Mouse (Mus musculus) forebrain, embryonic 15.5 days (tissue): ENCODE results near the gene B3gat3. TPM values are rescaled to one million over a fixed set of nuclear protein-coding genes. Genes with fewer than 3 reads are reported as not detected.
"Not testable (repeated sequence)": the region's sequence is repeated elsewhere in the genome, so short reads cannot be mapped to it uniquely, and the experiment has no call there.

Experiments used
- ATAC-seq: fragments of 200-750 bp; cut with Nextera tagmentation; replicated peaks from 2 replicates; pipeline ENCODE4 v1.8.0; 2017; ENCODE audit warnings: mild to moderate bottlenecking, moderate TSS enrichment, moderate library complexity
- H3K27ac ChIP-seq: fragments of 300-500 bp; sonication (generic); replicated peaks from 2 replicates; pipeline ENCODE4 v1.5.1; 2015; ENCODE audit warnings: mild to moderate bottlenecking, inconsistent platforms
- H3K27me3 ChIP-seq: fragments of 300-500 bp; sonication (generic); 2 replicates; pipeline ENCODE4 v1.6.1; 2015; ENCODE audit warnings: inconsistent platforms
- H3K36me3 ChIP-seq: fragments of 300-500 bp; sonication (generic); 2 replicates; pipeline ENCODE4 v1.6.1; 2015; ENCODE audit warnings: mild to moderate bottlenecking, inconsistent platforms
- H3K4me1 ChIP-seq: fragments of 300-500 bp; sonication (generic); 2 replicates; pipeline ENCODE4 v1.6.1; 2015; ENCODE audit warnings: inconsistent platforms
- H3K4me2 ChIP-seq: fragments of 300-500 bp; sonication (generic); replicated peaks from 2 replicates; pipeline ENCODE4 v1.6.1; 2015; ENCODE audit warnings: mild to moderate bottlenecking, inconsistent platforms
- H3K4me3 ChIP-seq: fragments of 300-500 bp; sonication (generic); 2 replicates; pipeline ENCODE4 v1.5.1; 2015; ENCODE audit warnings: mild to moderate bottlenecking, inconsistent platforms
- H3K9ac ChIP-seq: fragments of 300-500 bp; sonication (generic); replicated peaks from 2 replicates; pipeline ENCODE4 v1.6.1; 2015; ENCODE audit warnings: mild to moderate bottlenecking, inconsistent platforms
- H3K9me3 ChIP-seq: fragments of 300-500 bp; sonication (generic); 2 replicates; pipeline ENCODE4 v1.6.1; 2016; ENCODE audit warnings: inconsistent platforms
- WGBS: fragments of 180-500 bp; shearing (Covaris S2); methylation state at CpG from one replicate; pipeline ENCODE4 v1.1.7; 2015; ENCODE audit warnings: mixed read lengths; 5-methylcytosine and 5-hydroxymethylcytosine counted together
- polyA plus RNA-seq: library from polyadenylated mRNA; unstranded; fragments of >200 nt; fragmentation: Nextera tagmentation; extraction: Ambion mirVana; gene quantifications from 2 replicates; pipeline ENCODE4 v1.2.1, GENCODE M21; 2015

B3gat3 gene
- polyA plus RNA-seq, 1 experiment from 2014 or later, result 81.0 TPM

DNA sequence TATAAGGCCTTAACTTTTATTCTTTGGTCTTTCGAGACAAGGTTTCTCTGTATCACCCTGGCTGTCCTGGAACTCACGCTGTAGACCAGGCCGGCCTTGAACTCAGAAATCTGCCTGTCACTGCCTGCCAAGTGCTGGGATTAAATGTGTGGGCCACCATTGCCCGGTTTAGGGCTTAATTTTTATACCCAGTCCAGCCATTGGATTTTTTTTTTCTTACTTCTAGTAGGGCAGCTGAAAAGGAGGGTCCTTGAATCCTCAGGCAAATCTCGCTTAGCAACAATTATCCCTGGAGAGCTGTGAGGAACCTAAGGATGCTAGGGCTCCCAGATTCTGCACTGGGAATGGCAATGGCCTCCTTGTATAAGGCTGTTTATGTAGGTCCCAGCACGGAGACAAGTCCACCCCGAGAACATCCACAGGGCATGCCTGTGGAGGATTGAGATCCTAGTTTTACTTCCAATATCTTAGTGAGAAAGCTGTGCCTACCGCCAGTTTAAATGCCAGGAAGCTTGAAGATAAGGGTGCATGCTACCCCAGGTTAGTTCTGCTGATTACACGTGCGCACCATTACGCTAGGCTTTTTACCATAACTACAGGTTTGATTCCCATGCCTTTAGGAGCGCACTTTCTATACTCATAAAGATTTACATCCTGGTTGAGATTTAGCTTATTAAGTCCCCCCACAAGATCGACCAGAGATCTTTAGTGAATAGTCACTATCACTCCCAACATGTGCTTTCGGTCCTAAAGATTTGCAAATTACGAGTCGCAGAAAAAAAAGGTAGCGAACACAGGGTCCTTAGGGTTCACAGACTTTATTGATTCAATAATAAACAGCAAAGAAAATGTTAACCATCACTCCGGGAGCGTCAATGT lies 32.4 kb upstream of the B3gat3 start:
- peaks cover 26% of the 10 kb centered on the region for H3K4me1 ChIP-seq
- peak overlapping the region; percentile 85 for H3K4me2 ChIP-seq
- no peak for ATAC-seq
- H3K36me3 ChIP-seq, result peaks cover 11% of the 10 kb centered on the region; the same call in 1 of the 2 replicates
- peak overlapping the region; percentile 91 for H3K27ac ChIP-seq
- no peaks in the 10 kb centered on the region for H3K9me3 ChIP-seq
- H3K4me3 ChIP-seq, result peak overlapping the region; percentile 75
- H3K27me3 ChIP-seq, result no peaks in the 10 kb centered on the region
- H3K9ac ChIP-seq, result peak overlapping the region; percentile 76
- 13% methylated on average over 19 of the region's 19 CpGs for WGBS

DNA sequence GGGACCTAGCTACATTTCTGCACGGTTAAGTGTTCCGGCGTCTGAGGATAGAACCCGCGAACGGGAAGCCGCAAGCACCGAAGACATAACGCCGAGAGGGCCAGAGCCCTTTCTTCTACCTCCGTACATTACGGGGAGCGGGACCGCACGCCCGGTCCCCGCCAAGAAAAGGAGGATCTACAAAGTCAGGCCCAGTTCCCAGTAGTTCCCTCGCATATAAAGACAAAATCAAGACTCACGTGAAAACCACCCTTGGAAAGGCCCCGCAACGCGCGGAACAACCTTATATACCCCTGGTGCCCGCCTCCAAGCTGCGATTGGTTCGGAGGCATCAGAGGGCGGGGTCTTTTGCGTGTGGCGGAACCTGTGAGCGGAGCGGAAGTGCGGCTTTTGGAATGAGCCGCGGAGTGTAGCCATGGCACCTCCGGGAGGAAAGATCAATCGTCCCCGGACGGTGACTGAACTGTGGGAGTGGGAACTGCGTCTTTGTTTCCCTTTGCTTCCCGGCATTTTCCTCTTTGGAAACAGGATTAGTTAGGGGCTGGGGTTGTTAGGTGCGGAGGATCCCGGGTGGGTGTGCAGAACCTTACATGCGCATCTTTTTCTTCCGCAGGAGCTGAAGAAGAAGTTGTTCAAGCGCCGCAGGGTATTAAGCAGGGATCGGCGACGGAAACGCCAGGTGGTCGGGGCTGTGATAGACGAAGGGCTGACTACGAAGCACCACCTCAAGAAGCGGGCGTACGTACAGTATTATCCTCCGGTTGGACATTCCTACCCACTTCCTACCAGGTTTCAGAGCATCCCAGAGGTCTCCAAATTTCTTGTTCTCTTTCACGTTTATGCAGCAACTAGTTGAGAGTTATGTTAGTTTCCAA lies 31.4 kb upstream of the B3gat3 start, which contains the start of the genes 1810009A15Rik and Gm49416:
Gene 1810009A15Rik (plus strand): TSS at position 343 of the 875 bp plus-strand sequence.
Gene Gm49416 (plus strand): TSS at position 416 of the 875 bp plus-strand sequence.
- H3K27me3 ChIP-seq, result no peaks in the 10 kb centered on the region
- under 1% methylated on average over 58 of the region's 58 CpGs for WGBS
- H3K4me1 ChIP-seq, result peaks cover 32% of the 10 kb centered on the region
- peak within 1 kb of the TSS; percentile 75 for H3K4me3 ChIP-seq
- H3K36me3 ChIP-seq, result peaks cover 11% of the 10 kb centered on the region; the same call in 1 of the 2 replicates
- H3K27ac ChIP-seq, result peak within 1 kb of the TSS; percentile 91
- no peaks in the 10 kb centered on the region for H3K9me3 ChIP-seq
- peak within 1 kb of the TSS; percentile 76 for H3K9ac ChIP-seq
- peak; percentile 97 for ATAC-seq
- peak within 1 kb of the TSS; percentile 85 for H3K4me2 ChIP-seq

DNA sequence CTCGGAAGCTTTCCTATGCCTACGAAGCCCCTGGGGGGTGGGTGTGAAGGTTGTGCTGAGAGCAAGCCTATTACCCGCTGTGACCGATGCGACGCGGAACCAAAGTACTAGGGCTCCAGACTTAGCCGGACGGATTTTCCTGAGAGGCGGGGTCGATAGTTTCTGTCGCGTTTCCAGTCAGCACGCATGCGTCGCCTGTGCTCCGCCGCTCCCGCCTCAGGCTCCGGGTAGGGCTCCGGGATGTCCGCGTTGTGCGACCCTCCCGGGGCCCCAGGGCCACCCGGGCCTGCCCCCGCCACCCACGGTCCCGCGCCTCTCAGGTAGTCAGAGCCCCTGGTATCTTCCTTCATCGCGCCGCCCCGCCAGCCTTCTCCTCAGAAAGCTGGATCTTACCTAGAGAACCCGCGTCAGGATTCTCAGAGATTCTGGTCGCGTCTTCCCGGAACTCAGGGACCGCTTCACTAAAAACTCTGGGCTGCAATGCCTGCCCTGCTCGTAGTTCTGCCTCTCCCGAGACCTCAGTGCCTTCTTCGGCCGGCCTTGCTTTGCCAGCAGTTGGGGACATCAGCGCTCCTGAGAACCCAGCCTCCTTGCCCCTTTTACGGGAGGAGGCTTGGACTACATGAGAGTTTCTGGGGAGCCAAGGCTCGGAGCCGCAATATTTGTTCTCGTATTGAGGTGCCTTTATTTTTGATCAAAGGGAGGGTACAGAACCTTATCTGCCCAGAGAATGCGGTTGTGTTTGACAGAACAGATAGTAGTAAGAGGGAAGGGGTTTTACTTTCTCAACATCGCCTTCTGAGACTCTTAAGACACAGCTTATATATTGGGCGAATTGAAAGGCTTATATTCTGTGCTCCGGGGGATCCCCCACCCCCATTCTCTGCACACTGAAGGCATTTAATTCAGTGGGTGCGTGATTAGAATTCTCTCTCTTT lies 27.1 kb upstream of the B3gat3 start, which contains the start of gene Ints5:
Gene Ints5 (plus strand): TSS at position 177 of the 938 bp plus-strand sequence.
- 2% methylated on average over 54 of the region's 54 CpGs for WGBS
- peak; percentile 46 for ATAC-seq
- Histone ChIP-seq H3K9me3 (no peaks in the 10 kb centered on the region), H3K4me3 (peak within 1 kb of the TSS; percentile 86), H3K36me3 (peaks cover 25% of the 10 kb centered on the region), H3K9ac (peak within 1 kb of the TSS; percentile 95), H3K4me2 (peak within 1 kb of the TSS; percentile 92), H3K27me3 (no peaks in the 10 kb centered on the region), H3K27ac (peak within 1 kb of the TSS; percentile 87), H3K4me1 (peaks cover 41% of the 10 kb centered on the region)

DNA sequence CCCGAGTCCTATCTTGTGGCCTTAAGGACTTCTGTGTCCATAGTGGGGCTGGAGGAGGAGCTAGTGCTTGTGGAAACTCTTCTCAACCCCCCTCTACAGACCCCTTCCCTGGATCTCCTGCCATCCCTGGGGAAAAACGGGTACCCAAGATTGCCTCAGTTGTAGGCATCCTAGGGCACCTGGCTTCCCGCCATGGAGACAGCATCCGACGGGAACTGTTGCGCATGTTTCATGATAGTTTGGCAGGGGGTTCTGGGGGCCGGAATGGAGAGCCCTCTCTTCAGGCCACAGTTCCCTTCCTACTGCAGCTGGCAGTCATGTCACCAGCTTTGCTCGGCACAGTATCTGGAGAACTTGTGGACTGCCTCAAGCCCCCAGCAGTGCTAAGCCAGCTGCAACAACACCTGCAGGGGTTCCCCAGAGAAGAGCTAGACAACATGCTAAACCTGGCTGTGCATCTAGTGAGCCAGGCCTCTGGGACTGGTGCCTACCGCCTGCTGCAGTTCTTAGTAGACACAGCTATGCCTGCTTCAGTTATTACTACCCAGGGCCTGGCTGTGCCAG lies 24.7 kb upstream of the B3gat3 start:
- H3K27ac ChIP-seq, result no peak overlapping the region
- 92% methylated on average over 9 of the region's 9 CpGs for WGBS
- no peak for ATAC-seq
- H3K27me3 ChIP-seq, result no peaks in the 10 kb centered on the region
- peaks cover 43% of the 10 kb centered on the region for H3K4me1 ChIP-seq
- no peak overlapping the region for H3K4me3 ChIP-seq
- H3K9me3 ChIP-seq, result no peaks in the 10 kb centered on the region
- H3K9ac ChIP-seq, result no peak overlapping the region
- peaks cover 21% of the 10 kb centered on the region for H3K36me3 ChIP-seq
- no peak overlapping the region for H3K4me2 ChIP-seq

DNA sequence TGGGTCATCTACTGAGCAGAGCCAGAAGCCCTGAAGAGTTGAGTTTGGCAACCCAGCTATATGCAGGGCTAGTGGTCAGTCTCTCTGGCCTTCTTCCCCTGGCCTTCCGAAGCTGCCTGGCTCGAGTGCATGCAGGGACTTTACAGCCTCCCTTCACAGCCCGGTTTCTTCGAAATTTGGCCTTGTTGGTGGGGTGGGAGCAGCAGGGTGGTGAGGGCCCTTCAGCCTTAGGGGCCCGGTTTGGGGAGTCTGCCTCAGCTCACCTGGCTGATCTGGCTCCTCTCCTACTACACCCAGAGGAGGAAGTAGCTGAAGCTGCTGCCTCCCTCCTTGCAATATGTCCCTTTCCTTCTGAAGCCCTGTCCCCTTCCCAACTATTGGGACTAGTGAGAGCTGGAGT lies 23.9 kb upstream of the B3gat3 start:
- H3K4me2 ChIP-seq, H3K27me3 ChIP-seq, H3K4me3 ChIP-seq, H3K27ac ChIP-seq, H3K9ac ChIP-seq, ATAC-seq, H3K9me3 ChIP-seq: not testable (repeated sequence)
- Histone ChIP-seq H3K4me1 (peaks cover 43% of the 10 kb centered on the region), H3K36me3 (peaks cover 17% of the 10 kb centered on the region)
- 84% methylated on average over 5 of the region's 5 CpGs for WGBS

DNA sequence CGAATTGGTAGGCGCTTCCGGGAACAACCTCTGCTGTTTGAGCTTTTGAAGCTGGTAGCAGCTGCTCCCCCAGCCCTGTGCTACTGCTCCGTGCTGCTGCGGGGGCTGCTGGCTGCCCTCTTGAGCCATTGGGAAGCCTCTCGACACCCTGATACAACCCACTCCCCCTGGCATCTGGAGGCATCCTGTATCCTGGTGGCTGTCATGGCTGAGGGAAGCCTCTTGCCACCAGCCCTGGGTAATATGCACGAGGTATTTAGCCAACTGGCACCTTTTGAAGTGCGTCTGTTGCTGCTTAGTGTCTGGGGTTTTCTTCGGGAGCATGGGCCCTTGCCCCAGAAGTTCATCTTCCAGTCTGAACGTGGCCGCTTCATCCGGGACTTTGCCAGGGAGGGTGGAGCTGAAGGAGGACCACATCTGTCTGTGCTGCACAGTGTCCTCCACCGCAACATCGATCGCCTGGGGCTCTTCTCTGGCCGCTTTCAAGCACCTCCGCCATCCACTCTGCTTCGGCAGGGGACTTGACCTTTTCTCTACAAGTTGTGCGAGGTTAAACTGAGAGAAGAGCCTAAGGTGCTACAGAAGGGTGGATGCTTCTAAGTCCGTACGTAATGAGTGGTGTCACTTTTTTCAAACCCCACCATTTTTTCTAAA lies 22.8 kb upstream of the B3gat3 start:
- H3K9me3 ChIP-seq, H3K27me3 ChIP-seq: not testable (repeated sequence)
- Histone ChIP-seq H3K4me3 (peak overlapping the region; percentile 62), H3K4me1 (peaks cover 41% of the 10 kb centered on the region), H3K27ac (peak overlapping the region; percentile 83), H3K4me2 (peak overlapping the region; percentile 72), H3K36me3 (peaks cover 22% of the 10 kb centered on the region), H3K9ac (peak overlapping the region; percentile 91)
- WGBS, result 25% methylated on average over 21 of the region's 21 CpGs
- peak; percentile 57 for ATAC-seq

DNA sequence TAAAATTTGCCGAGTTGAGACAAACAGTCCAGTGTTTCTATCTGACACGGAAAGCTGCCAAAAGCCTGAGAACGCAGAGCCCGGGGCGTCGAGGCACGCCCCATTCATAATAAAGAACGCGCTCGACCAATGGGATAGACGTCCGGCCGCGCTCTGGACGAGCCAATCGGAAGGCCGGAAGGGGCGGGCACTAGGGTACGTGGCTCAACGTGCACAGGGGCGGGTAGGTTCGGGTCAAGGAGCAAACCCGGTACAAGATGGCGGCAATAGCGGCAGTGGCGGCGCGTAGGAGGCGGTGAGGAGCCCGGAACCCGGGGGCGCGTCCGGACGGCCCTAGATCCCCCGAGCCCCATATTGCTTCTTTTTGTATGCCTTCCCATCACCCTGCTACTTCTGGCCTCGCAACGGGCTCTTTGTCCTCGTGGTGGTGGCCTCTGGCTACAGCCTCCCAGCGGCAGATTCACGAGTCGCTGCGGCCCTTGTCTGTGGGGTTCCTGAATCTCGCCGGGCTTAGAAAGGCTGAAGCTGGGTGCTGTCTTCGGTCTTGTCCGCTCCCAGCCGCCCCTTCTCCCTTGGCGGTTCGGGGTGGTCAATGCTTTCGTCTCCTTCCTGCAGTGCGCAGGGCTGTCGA lies 22.2 kb upstream of the B3gat3 start, which contains the start of gene Ganab:
Gene Ganab (plus strand): TSS at position 207 of the 631 bp plus-strand sequence.
- Histone ChIP-seq H3K27ac (peak within 1 kb of the TSS; percentile 83), H3K9me3 (no peaks in the 10 kb centered on the region), H3K36me3 (peaks cover 27% of the 10 kb centered on the region), H3K4me3 (peak within 1 kb of the TSS; percentile 62), H3K27me3 (no peaks in the 10 kb centered on the region), H3K9ac (peak within 1 kb of the TSS; percentile 91), H3K4me2 (peak within 1 kb of the TSS; percentile 72), H3K4me1 (peaks cover 37% of the 10 kb centered on the region)
- peak; percentile 98 for ATAC-seq
- under 1% methylated on average over 53 of the region's 53 CpGs for WGBS

DNA sequence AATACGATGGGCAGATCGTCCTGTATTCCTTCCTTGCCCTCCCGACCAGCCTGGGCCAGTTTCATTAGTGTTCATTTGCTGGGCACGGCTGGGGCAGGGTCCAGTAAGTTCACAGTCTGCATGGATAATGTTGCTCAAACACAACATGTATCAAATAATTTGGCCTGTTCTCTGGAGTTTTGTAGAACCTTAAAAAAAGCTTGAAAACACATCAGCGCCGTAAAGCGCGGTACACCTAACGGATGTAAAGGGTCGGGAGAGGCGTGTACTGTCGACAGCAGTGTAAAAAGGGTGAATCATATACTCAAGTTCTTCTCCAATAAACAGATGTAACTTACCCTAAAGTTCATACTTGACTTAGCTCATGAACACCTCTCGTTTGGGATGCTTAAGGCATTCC lies 21.6 kb upstream of the B3gat3 start:
- 13% methylated on average over 13 of the region's 13 CpGs for WGBS
- no peaks in the 10 kb centered on the region for H3K9me3 ChIP-seq
- H3K4me1 ChIP-seq, result peaks cover 33% of the 10 kb centered on the region

DNA sequence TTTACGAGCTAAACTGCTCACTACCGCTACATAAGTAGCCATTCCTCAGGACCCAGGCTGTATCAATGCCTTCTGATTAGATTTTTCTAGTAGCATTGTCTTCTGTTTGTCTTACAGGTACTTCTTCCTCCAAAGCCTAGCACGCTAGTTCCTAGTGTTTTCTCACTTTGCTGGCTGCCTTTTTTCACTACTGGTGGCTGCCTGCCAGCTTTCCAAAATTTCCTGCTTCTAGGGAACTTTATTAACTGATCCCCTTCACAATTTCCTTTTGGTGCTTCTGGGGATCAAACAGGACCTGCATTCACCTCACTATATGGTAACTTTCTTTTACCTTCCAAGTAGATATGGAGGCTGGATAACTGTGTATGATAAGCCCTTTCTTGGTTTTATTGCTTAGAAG lies 21.1 kb upstream of the B3gat3 start:
- ATAC-seq, result no peak

More for the DNA sequence above, 21.6 kb upstream of the B3gat3 start:
- peak overlapping the region; percentile 83 for H3K27ac ChIP-seq
- peak overlapping the region; percentile 62 for H3K4me3 ChIP-seq
- ATAC-seq, result no peak
- H3K4me2 ChIP-seq, result peak overlapping the region; percentile 72
- no peaks in the 10 kb centered on the region for H3K27me3 ChIP-seq
- peaks cover 33% of the 10 kb centered on the region for H3K36me3 ChIP-seq
- H3K9ac ChIP-seq, result peak overlapping the region; percentile 91

DNA sequence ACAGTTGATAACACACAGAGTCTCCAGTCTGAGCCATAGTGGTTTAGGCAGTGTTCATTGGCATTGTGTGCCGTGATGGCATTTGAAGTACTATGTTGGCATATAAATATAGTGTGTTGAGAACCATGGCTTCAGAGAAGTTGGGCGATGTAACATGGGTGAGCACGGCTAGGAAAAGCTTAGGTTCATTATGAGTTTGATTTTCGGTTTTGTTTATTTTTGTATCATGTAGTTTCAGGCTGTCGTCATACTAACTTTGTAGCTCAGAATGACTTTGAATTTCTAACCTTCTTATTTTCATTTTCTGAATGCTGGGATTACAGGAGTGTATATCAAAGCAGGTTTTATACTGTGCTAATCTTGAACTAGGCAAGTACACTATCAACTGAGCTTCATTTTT lies 16.8 kb upstream of the B3gat3 start:
- no peak for ATAC-seq
- no peaks in the 10 kb centered on the region for H3K9me3 ChIP-seq
- H3K4me2 ChIP-seq, result no peak overlapping the region
- WGBS, result 94% methylated on average over 5 of the region's 5 CpGs
- no peak overlapping the region for H3K9ac ChIP-seq
- no peak overlapping the region for H3K4me3 ChIP-seq
- H3K27ac ChIP-seq, result no peak overlapping the region
- H3K27me3 ChIP-seq, result no peaks in the 10 kb centered on the region
- H3K4me1 ChIP-seq, result peaks cover 12% of the 10 kb centered on the region
- peaks cover 64% of the 10 kb centered on the region for H3K36me3 ChIP-seq

More for the DNA sequence above, 21.1 kb upstream of the B3gat3 start:
- H3K9ac ChIP-seq, result peak overlapping the region; percentile 91; the same call in 1 of the 2 replicates
- peaks cover 37% of the 10 kb centered on the region for H3K36me3 ChIP-seq
- H3K4me3 ChIP-seq, result peak overlapping the region; percentile 62
- 50% methylated on average over 3 of the region's 3 CpGs for WGBS
- H3K4me1 ChIP-seq, result peaks cover 28% of the 10 kb centered on the region
- peak overlapping the region; percentile 72 for H3K4me2 ChIP-seq
- H3K27me3 ChIP-seq, result no peaks in the 10 kb centered on the region
- H3K27ac ChIP-seq, result no peak overlapping the region
- no peaks in the 10 kb centered on the region for H3K9me3 ChIP-seq
